Mouse (Mus musculus): ENCODE measurements around the gene Cfap36.

Cfap36 gene

GRCm38 (mm10) chr11:29181751-29182150, 65.5 kb downstream of the Cfap36 start:
- in situ Hi-C loops (cut with MboI, MseI) = no loop called here

GRCm38 (mm10) chr11:29180657-29181056, 66.6 kb downstream of the Cfap36 start:
- in situ Hi-C loops (cut with MboI, MseI) = no loop called here

- in situ Hi-C loops (cut with MboI, MseI) = loop anchor here (5.0 kb wide), 1 partner anchor 38 kb away; no protein-coding TSS in a partner anchor
These were observed 67.9 kb downstream of the Cfap36 start for GRCm38 (mm10) chr11:29179319-29179718.

GRCm38 (mm10) chr11:29173706-29174436, 73.3 kb downstream of the Cfap36 start:
- in situ Hi-C loops (cut with MboI, MseI) = no loop called here

- in situ Hi-C loops (cut with MboI, MseI) = no loop called here
These were observed 74.0 kb downstream of the Cfap36 start for GRCm38 (mm10) chr11:29173125-29173631.

- in situ Hi-C loops (cut with MboI, MseI) = no loop called here
These were observed 74.6 kb downstream of the Cfap36 start, which contains the start of gene Ppp4r3b for GRCm38 (mm10) chr11:29172563-29173124. Gene Ppp4r3b, plus strand, starts transcription at chr11:29172890.

- in situ Hi-C loops (cut with MboI, MseI) = no loop called here
These were observed 75.2 kb downstream of the Cfap36 start for GRCm38 (mm10) chr11:29171959-29172391.

Data from regulatory T cell (primary cell).